Mouse (Mus musculus) embryo, embryonic 11.5 days (tissue): Measurements from ENCODE around the gene Rpl27.
"Not testable (repeated sequence)": the region's sequence is repeated elsewhere in the genome, so short reads cannot be mapped to it uniquely, and the experiment has no call there.

ENCODE experiments used
- DNase-seq: peaks from one replicate; pipeline ENCODE4 v3.0.0-alpha.2; 2012; ENCODE audit warnings: low read depth, low spot score

The Rpl27 gene

GRCm38 (mm10) chr11:101447786-101448185 is 5.7 kb downstream of the Rpl27 start:
- DNase-seq, result no peak

GRCm38 (mm10) chr11:101448274-101448746 is 6.2 kb downstream of the Rpl27 start, which contains the start of gene Ifi35:
Ifi35 (plus strand) TSS chr11:101448407.
- DNase-seq, result no peak

- no peak for DNase-seq
Measured at GRCm38 (mm10) chr11:101448899-101449298, 6.8 kb downstream of the Rpl27 start.

- not testable (repeated sequence) for DNase-seq
Measured at GRCm38 (mm10) chr11:101449596-101449995, 7.5 kb downstream of the Rpl27 start.

- no peak for DNase-seq
Measured at GRCm38 (mm10) chr11:101450394-101450793, 8.3 kb downstream of the Rpl27 start.

GRCm38 (mm10) chr11:101451536-101451935 is 9.4 kb downstream of the Rpl27 start:
- no peak for DNase-seq

GRCm38 (mm10) chr11:101452093-101452774 is 10.1 kb downstream of the Rpl27 start:
- no peak for DNase-seq

- DNase-seq, result no peak
Measured at GRCm38 (mm10) chr11:101454702-101455101, 12.6 kb downstream of the Rpl27 start.

- no peak for DNase-seq
Measured at GRCm38 (mm10) chr11:101455627-101456026, 13.5 kb downstream of the Rpl27 start.

GRCm38 (mm10) chr11:101457631-101458030 is 15.5 kb downstream of the Rpl27 start:
- DNase-seq, result no peak

GRCm38 (mm10) chr11:101458217-101458616 is 16.1 kb downstream of the Rpl27 start:
- DNase-seq, result no peak

- no peak for DNase-seq
Measured at GRCm38 (mm10) chr11:101459716-101460115, 17.6 kb downstream of the Rpl27 start.

GRCm38 (mm10) chr11:101460321-101460720 is 18.2 kb downstream of the Rpl27 start:
- no peak for DNase-seq

- no peak for DNase-seq
Measured at GRCm38 (mm10) chr11:101462141-101462540, 20.0 kb downstream of the Rpl27 start.

GRCm38 (mm10) chr11:101462583-101463440 is 20.7 kb downstream of the Rpl27 start:
- DNase-seq, result no peak

- no peak for DNase-seq
Measured at GRCm38 (mm10) chr11:101464211-101465100, 22.4 kb downstream of the Rpl27 start, which contains the start of gene Rnd2. Rnd2 (plus strand) TSS chr11:101464999.

- no peak for DNase-seq
Measured at GRCm38 (mm10) chr11:101465101-101465868, 23.2 kb downstream of the Rpl27 start.

- no peak for DNase-seq
Measured at GRCm38 (mm10) chr11:101465869-101466551, 23.9 kb downstream of the Rpl27 start, which contains the start of gene Vat1. Vat1 (minus strand) TSS chr11:101466230.

GRCm38 (mm10) chr11:101466552-101466950 is 24.5 kb downstream of the Rpl27 start:
- DNase-seq, result not testable (repeated sequence)
